Mouse (Mus musculus) spleen, adult 18-20 months (tissue): Measurements from ENCODE around the gene Acot5.
"Not testable (repeated sequence)": the region's sequence is repeated elsewhere in the genome, so short reads cannot be mapped to it uniquely, and the experiment has no call there.

Experiments used
- DNase-seq, 2 experiments: peaks; one replicate each; pipeline ENCODE4 v3.0.0; 2022; ENCODE audit warnings: mixed read lengths in 2 of 2

Acot5 gene

GRCm38 (mm10) chr12:84068986-84069385 is at the start of gene Acot5:
TSS of gene Acot5 (plus strand) at chr12:84069325.
- DNase-seq, result no peak

GRCm38 (mm10) chr12:84020528-84020927 is 48.6 kb upstream of the Acot5 start:
- not testable (repeated sequence) for DNase-seq

GRCm38 (mm10) chr12:84022266-84022665 is 46.9 kb upstream of the Acot5 start:
- not testable (repeated sequence) for DNase-seq

GRCm38 (mm10) chr12:84023052-84023745 is 45.9 kb upstream of the Acot5 start:
- DNase-seq, result no peak

GRCm38 (mm10) chr12:84025888-84026287 is 43.2 kb upstream of the Acot5 start:
- DNase-seq, result no peak

- DNase-seq, result not testable (repeated sequence)
These were observed 40.8 kb upstream of the Acot5 start for GRCm38 (mm10) chr12:84028328-84028727.

- not testable (repeated sequence) for DNase-seq
These were observed 40.1 kb upstream of the Acot5 start for GRCm38 (mm10) chr12:84029043-84029442.

- DNase-seq, result peak; percentile 36 to 72
These were observed 38.3 kb upstream of the Acot5 start for GRCm38 (mm10) chr12:84030659-84031332.

- no peak for DNase-seq
These were observed 36.3 kb upstream of the Acot5 start for GRCm38 (mm10) chr12:84032854-84033253.

- not testable (repeated sequence) for DNase-seq
These were observed 35.8 kb upstream of the Acot5 start for GRCm38 (mm10) chr12:84033302-84033701.

- DNase-seq, result no peak
These were observed 35.0 kb upstream of the Acot5 start for GRCm38 (mm10) chr12:84034108-84034507.

GRCm38 (mm10) chr12:84038241-84038640 is 30.9 kb upstream of the Acot5 start, which contains the start of gene Acot4:
TSS of gene Acot4 (plus strand) at chr12:84038379.
- DNase-seq, result not testable (repeated sequence)

GRCm38 (mm10) chr12:84038691-84039111 is 30.4 kb upstream of the Acot5 start, which contains the start of gene Gm49366:
TSS of gene Gm49366 (plus strand) at chr12:84038935.
- DNase-seq, result not testable (repeated sequence)

GRCm38 (mm10) chr12:84042248-84042647 is 26.9 kb upstream of the Acot5 start:
- DNase-seq, result no peak

GRCm38 (mm10) chr12:84044045-84044444 is 25.1 kb upstream of the Acot5 start:
- no peak for DNase-seq

- no peak for DNase-seq
These were observed 22.2 kb upstream of the Acot5 start for GRCm38 (mm10) chr12:84046906-84047305.

GRCm38 (mm10) chr12:84050744-84051143 is 18.4 kb upstream of the Acot5 start:
- DNase-seq, result not testable (repeated sequence)

GRCm38 (mm10) chr12:84051937-84052474 is 17.1 kb upstream of the Acot5 start, which contains the start of gene Acot3:
TSS of gene Acot3 (plus strand) at chr12:84052144.
- DNase-seq, result no peak

GRCm38 (mm10) chr12:84052609-84053008 is 16.5 kb upstream of the Acot5 start:
- no peak for DNase-seq

- DNase-seq, result no peak
These were observed 16.0 kb upstream of the Acot5 start for GRCm38 (mm10) chr12:84053173-84053572.

GRCm38 (mm10) chr12:84053679-84054391 is 15.3 kb upstream of the Acot5 start:
- no peak for DNase-seq

- peak in 1 of 2 experiments; percentile 9 for DNase-seq
These were observed 8.2 kb upstream of the Acot5 start for GRCm38 (mm10) chr12:84060946-84061345.

- DNase-seq, result no peak
These were observed 6.8 kb upstream of the Acot5 start for GRCm38 (mm10) chr12:84062336-84062735.
